Comparison of ENCODE assay signal across 7 mouse cellular contexts in the genomic region with DNA sequence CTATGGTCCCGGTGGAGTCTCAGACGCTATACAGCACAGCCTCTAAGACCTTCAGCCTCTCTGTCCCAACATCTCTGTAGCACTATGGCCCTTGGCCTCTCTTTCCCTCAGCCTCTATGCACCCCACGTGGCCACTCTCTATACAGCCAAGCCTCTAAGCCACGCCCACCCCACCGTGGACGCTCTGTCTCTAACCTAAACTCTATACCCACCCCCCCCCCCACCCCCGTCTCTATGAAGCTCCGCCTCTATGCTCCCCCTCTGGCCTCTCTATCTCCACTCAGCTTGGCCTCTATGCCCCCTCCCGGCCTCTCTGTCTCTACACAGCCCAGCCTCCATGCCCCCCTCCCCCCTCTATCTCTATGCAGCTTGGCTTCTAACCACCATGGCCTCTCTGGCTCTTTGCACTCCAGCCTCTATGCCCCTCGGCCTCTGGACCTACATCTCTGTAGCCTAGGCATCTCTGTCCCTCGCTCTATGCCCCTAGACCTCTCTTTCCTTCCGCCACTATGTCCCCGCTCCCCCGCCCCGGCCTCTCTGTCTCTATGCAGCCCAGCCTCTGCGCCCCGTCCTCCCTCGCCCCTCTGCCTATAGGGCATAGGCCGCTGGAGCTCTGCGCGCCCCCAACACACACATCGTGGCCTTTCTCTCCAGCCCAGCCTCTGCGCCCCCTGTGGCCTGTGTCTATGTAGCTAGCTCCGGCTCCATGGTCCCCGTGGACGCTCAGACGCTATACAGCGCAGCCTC. TPM values are rescaled to one million over a fixed set of nuclear protein-coding genes. Genes with fewer than 3 reads are reported as not detected.
DNase-seq lines count a peak whose midpoint lies in the region; ATAC-seq lines count a peak whose summit lies in the region.

No protein-coding gene starts in this region.

- H3K27ac ChIP-seq in hindbrain, embryonic 14.5 days = peak overlapping the region; percentile 87

- no peaks in the 10 kb centered on the region for H3K36me3 ChIP-seq in hindbrain, embryonic 14.5 days (replicated peaks; ENCODE audit: control insufficient read depth, insufficient read depth)

- no peaks in the 10 kb centered on the region for H3K27me3 ChIP-seq in hindbrain, embryonic 14.5 days (ENCODE audit: control insufficient read depth, insufficient read depth, low read length)

- peak overlapping the region; percentile 35 for H3K4me3 ChIP-seq in hindbrain, embryonic 14.5 days (replicated peaks; ENCODE audit: low read length)

- peak; percentile 36 for DNase-seq in Muller cell, postnatal 12 days (ENCODE audit: inconsistent ontology term)
- DNase-seq in c-Kit-positive CD71-positive TER-119-negative erythroid progenitor cells, embryonic 14.5 days (ENCODE audit: low read depth) = peak; percentile 56
- DNase-seq in hindbrain, embryonic 14.5 days (ENCODE audit: low spot score) = peak; percentile 72
- peak; percentile 80 for DNase-seq in left cerebral cortex, postnatal 4 days
- peak; percentile 19 for DNase-seq in skeletal muscle tissue, adult 2 months (ENCODE audit: low read depth, low spot score)

- intact Hi-C loops in left cerebral cortex, postnatal 4 days (cut with DNase I) = no loop called here

- peak; percentile 63 for ATAC-seq in erythroid progenitor cell, adult 5-6 weeks (replicated peaks; ENCODE audit: low FRiP score, poor library complexity, severe bottlenecking)
- ATAC-seq in hindbrain, embryonic 14.5 days (ENCODE audit: low FRiP score) = peak; percentile 85
- peak; percentile 88 for ATAC-seq in megakaryocyte-erythroid progenitor cell, adult 5-6 weeks (replicated peaks; ENCODE audit: low FRiP score, low TSS enrichment, poor library complexity, severe bottlenecking)

- no peaks in the 10 kb centered on the region for H3K9me3 ChIP-seq in hindbrain, embryonic 14.5 days (ENCODE audit: control insufficient read depth, low read length)

- WGBS in hindbrain, embryonic 14.5 days = 24% methylated on average over 28 of the region's 28 CpGs

- peak overlapping the region; percentile 66 for H3K9ac ChIP-seq in hindbrain, embryonic 14.5 days

- 0 out of 2 replicates have a peak, but pooled peaks cover 3% of the 10 kb centered on the region for H3K4me1 ChIP-seq in hindbrain, embryonic 14.5 days (replicated peaks; ENCODE audit: control insufficient read depth, insufficient read depth, low read length)

- H3K4me2 ChIP-seq in hindbrain, embryonic 14.5 days (replicated peaks) = peak overlapping the region; percentile 52

RNA-seq across cellular contexts. Expression of a gene that starts 11.3 kb away (rescaled TPM):
- total RNA-seq in erythroid progenitor cell, adult 5-6 weeks (2015; ENCODE audit: low replicate concordance) = 3.6 and 6.3 TPM in 2 replicates
- total RNA-seq in erythroid progenitor cell, adult 5-6 weeks (2017; ENCODE audit: low replicate concordance) = 2.7 and 3.0 TPM in 2 replicates
- polyA plus RNA-seq in hindbrain, embryonic 14.5 days (2014; fragmentation: Nextera tagmentation; extraction: Ambion mirVana) = 56.5 and 60.2 TPM in 2 replicates
- 10 to 100 TPM; 83.7 to 88.4 TPM for total RNA-seq in left cerebral cortex, postnatal 4 days (2021)
- total RNA-seq in megakaryocyte-erythroid progenitor cell, adult 5-6 weeks (2014; fragmentation: Nextera tagmentation) = 61.4 and 74.5 TPM in 2 replicates
- 55.7 and 66.7 TPM in 2 replicates for total RNA-seq in megakaryocyte-erythroid progenitor cell, adult 5-6 weeks (2017)

Comparison
In these comparisons a context has a peak if more than half of its experiments do, and no peak if none do; other contexts are left out.
1. Peak in every context shown above with its lines: DNase-seq, ATAC-seq, H3K4me3 ChIP-seq and H3K27ac ChIP-seq.
2. DNase-seq: peak in every context shown above with its lines; median percentile 80 in left cerebral cortex, postnatal 4 days; 72 in hindbrain, embryonic 14.5 days; 56 in c-Kit-positive CD71-positive TER-119-negative erythroid progenitor cells, embryonic 14.5 days; 36 in Muller cell, postnatal 12 days; 19 in skeletal muscle tissue, adult 2 months.
3. RNA of a gene that starts 11.3 kb away (total RNA-seq): 83.7 to 88.4 TPM in left cerebral cortex, postnatal 4 days and 55.7 to 74.5 TPM in megakaryocyte-erythroid progenitor cell, adult 5-6 weeks; 2.7 to 6.3 TPM in erythroid progenitor cell, adult 5-6 weeks; every median in the first group is over 4 times any median in the second.